Mouse (Mus musculus) naive thymus-derived CD4-positive, alpha-beta T cell, adult 2 months (primary cell): ENCODE measurements around the gene Gm19402.
"Not testable (repeated sequence)": the region's sequence is repeated elsewhere in the genome, so short reads cannot be mapped to it uniquely, and the experiment has no call there.

Experiments
- DNase-seq: peaks from one replicate; pipeline ENCODE4 v3.0.0-alpha.2; 2011; ENCODE audit warnings: low read depth

Gene Gm19402

GRCm38 (mm10) chr10:77690356-77690807 lies at the start of gene Gm19402:
TSS of gene Gm19402 (minus strand) at chr10:77690757.
- not testable (repeated sequence) for DNase-seq

DNA sequence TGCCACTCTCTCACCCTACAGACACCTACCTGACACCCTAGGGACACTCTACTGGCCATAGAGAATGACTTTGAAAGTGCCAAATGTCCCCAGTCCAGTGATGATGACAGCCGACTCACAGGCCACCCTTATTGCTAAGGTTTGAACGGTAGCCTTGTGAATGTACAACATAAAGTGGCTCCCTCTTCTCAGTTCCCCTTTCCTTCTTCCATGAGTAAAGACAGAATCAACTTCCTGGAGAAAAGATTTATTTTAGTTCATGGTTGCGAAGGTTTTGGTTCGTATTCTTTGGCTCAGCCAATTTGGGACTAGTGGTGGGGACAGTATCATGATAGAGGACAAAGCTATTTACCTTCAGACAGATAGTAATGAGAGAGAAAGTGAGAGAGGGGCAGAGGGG lies 48.4 kb upstream of the Gm19402 start:
- no peak for DNase-seq

- no peak for DNase-seq
Measured at GRCm38 (mm10) chr10:77735928-77736327, 45.4 kb upstream of the Gm19402 start.

DNA sequence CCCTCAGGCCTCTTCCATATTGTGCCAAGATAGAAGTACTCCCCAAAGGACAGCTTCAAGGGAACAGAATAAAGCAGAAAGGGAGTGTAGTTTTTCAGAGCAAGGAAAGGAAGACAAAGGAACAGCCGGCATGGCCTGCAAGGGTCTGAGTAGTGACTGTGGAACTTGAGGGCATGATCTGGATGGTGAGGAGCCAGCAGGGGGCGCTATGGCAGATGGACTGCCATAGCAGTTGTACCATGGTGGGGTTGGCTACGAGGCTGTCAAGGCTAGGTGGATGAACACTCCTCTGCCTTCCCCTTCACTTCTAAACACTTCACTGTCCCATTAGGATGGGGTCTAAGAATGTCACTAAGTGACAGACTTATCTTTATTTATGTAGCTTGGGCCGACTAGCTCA lies 38.7 kb upstream of the Gm19402 start:
- peak; percentile 4 for DNase-seq

DNA sequence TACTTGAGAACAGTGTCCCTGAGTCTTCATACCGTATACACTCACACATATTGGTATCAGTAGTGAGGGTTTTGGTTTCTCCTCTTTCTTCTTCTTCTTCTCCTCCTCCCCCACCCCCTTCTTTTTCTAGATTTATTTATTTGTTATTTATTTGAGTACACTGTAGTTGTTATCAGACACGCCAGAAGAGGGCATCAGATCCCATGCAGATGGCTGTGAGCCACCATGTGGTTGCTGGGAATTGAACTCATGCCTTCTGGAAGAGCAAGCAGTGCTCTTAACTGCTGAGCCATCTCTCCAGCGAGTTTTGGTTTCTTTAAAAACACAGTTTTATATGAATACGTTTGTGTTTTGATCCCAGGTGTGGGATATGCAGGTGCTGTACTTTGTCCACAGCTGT lies 37.7 kb upstream of the Gm19402 start:
- DNase-seq: no peak

DNA sequence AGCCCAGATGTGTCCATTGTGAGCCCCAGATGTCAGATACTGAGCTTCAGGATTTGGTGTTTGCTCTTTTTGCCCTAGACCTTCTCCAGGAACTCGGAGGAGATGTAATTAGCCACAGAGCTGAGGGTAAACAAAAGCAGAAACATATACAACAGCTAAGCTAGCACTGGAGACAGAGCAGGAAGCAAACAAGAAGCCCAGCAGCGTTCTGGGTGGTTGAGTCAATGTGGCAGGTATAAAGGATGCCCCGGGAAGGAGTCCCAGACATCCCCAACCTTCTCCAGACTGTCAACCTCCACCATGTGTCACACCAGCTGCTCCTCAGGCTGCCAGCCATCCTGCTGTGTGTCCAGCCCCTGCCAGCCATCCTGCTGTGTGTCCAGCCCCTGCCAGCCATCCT lies 35.6 kb upstream of the Gm19402 start, which contains the start of gene Gm10100:
TSS of gene Gm10100 (plus strand) at position 301 of the 400 bp plus-strand sequence.
- no peak for DNase-seq

- no peak for DNase-seq
Measured at GRCm38 (mm10) chr10:77724855-77725254, 34.3 kb upstream of the Gm19402 start.

DNA sequence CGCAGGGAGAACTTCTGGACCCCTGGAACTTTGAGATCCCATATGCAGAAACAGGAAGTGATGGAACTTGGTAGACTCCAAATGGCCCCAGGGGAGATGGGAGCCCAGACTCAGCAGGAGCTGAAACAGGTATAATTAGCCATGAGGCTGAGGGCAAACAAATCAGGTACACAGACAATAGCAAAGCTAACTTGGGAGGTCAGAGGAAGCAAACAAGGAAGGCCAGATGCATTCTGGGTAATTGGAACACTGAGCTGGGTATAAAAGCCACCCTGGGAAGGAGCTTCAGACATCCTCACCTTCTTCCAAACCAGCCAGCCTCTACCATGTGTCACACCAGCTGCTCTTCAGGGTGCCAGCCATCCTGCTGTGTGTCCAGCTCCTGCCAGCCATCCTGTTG lies 29.7 kb upstream of the Gm19402 start, which contains the start of gene Krtap12-1:
TSS of gene Krtap12-1 (plus strand) at position 301 of the 400 bp plus-strand sequence.
- not testable (repeated sequence) for DNase-seq

GRCm38 (mm10) chr10:77715507-77715906 lies 24.9 kb upstream of the Gm19402 start, which contains the start of gene Gm10142:
TSS of gene Gm10142 (plus strand) at chr10:77715807.
- DNase-seq: no peak

DNA sequence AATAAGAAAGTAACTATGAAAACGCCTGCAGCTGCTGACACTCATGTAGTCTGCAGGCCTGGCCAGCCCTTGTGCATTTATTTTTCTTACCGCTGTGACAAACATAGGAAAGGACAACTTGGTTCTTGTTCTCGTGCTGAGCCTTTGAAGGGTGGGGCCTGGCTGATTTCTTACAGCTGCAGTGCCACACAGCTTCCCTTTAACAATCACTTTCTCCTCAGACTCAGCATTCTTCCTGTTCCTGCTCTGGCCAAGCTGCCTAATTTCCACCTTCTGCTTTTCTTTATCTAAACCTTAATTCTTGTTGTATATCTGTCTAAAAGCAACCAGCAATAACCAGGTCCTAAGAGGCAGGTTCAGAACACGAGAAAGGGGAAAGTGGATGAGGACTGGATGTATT lies 23.2 kb upstream of the Gm19402 start:
- no peak for DNase-seq

- not testable (repeated sequence) for DNase-seq
Measured at GRCm38 (mm10) chr10:77711157-77711556, 20.6 kb upstream of the Gm19402 start, which contains the start of gene Gm10024. TSS of gene Gm10024 (plus strand) at chr10:77711457.

- no peak for DNase-seq
Measured at GRCm38 (mm10) chr10:77709831-77710230, 19.3 kb upstream of the Gm19402 start.

GRCm38 (mm10) chr10:77706326-77706725 lies 15.8 kb upstream of the Gm19402 start, which contains the start of gene Gm10272:
TSS of gene Gm10272 (plus strand) at chr10:77706626.
- no peak for DNase-seq

DNA sequence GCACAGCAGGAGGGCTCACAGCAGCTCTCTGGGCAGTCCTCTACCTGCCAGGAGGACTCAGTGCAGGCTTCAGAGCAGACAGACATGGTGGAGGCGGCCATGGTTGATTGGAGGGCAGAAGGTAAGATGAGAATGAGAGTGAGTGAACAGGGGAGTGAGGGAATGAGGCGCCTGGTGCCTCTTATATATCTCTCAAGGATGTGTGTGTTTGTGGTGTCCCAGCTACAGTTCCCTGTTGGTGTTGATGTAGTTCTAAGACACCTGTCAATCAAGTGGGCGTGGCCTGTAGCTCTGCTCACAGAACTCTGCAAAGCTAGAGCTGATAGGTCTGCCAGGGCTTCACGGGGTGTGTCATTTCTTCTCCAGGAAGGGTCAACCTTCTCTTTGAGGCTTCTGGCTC lies 6.6 kb upstream of the Gm19402 start, which contains the start of gene Gm9508:
TSS of gene Gm9508 (minus strand) at position 101 of the 400 bp plus-strand sequence.
- DNase-seq: no peak

- no peak for DNase-seq
Measured at GRCm38 (mm10) chr10:77687021-77687420, 3.5 kb downstream of the Gm19402 start.

DNA sequence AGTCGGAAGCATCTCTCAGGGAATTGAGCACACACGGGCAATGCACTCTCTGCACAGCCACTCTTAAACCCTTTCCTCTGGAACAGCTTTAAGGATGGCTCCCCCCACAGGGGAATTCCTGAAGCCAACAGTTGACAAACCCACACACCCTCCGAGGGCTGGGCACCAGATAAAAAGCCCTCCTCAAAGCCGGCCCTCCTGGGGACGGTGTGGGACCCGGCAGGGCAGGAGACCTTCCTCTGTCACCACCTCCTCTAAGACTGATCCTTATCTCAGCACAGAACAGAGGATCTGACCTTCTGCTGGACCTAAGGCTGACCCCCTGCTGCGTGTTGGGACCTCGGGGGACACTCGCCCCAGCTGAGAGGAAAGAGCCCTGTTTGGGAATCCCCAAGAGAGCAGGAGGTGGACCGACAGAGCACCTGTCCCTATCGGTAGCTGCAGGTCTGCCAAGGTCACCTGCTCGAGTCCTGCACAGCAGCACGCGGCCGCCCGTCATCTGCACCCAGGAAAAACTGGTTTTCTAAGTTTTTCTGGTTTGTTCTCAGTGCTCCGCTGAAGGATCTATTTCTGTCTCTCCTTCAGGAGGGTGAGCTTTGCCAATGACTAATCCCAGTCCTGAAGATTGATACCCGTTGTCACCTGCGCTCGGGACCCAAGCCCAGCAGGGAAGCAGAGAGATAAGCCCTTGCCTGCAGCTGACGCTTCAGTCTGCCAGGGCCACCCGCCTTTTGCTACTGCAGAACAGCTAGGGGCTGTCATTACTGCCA lies 4.5 kb downstream of the Gm19402 start, which contains the start of gene Tspear:
TSS of gene Tspear (plus strand) at position 675 of the 770 bp plus-strand sequence.
- no peak for DNase-seq

- no peak for DNase-seq
Measured at GRCm38 (mm10) chr10:77684181-77684580, 6.4 kb downstream of the Gm19402 start.

- no peak for DNase-seq
Measured at GRCm38 (mm10) chr10:77682994-77683393, 7.6 kb downstream of the Gm19402 start.

- DNase-seq: no peak
Measured at GRCm38 (mm10) chr10:77677562-77677961, 13.0 kb downstream of the Gm19402 start.

DNA sequence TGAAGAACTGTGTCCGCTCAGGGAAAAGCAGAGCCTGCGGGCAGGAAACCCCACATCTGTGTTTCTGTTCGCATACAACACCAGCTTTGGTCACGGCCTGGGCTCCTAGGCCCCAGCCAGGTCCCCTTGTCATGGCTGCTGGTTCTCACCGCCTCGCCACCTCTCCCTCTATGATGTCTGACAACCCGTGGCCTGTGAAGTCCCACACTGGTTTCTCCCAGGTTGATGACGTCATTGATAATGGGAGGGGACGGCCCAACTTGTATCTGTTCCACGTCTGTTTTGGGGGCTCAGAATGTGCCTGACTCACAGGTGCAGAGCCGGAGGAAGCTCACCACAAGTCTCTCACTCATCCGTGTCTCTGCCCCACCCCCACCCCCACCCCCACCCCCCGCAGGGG lies 16.8 kb downstream of the Gm19402 start:
- DNase-seq: no peak

GRCm38 (mm10) chr10:77671519-77671918 lies 19.0 kb downstream of the Gm19402 start:
- DNase-seq: no peak

DNA sequence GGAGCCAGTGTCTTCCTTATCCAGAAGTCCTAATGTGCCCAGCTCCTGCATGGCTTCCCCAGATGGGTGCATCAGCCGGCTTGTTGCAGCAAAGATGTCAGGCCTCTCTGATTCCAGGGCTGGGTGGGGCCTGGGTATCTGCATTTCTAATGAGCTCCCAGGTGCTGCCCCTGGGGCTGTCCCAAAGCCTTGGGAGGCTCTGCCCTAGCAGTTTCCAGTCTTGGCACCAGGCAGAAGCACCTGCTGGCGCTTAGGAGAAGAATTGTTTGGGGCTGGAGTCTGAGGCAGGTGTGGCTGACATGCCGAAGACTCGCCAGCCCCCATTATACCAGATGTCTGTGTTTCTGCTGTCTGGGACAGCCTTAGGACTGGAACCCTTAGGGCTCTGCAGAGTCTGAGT lies 19.8 kb downstream of the Gm19402 start:
- no peak for DNase-seq

- DNase-seq: no peak
Measured at GRCm38 (mm10) chr10:77667402-77667801, 23.2 kb downstream of the Gm19402 start.
